Mouse (Mus musculus) neural tube, embryonic 11.5 days (tissue): ENCODE measurements around the gene Hras. TPM values are rescaled to one million over a fixed set of nuclear protein-coding genes. Genes with fewer than 3 reads are reported as not detected.

Experiments used
- ATAC-seq: fragments of 200-750 bp; cut with Nextera tagmentation; 2 replicates; pipeline ENCODE4 v1.8.0; 2017; ENCODE audit warnings: moderate number of reproducible peaks, mild to moderate bottlenecking, moderate TSS enrichment, moderate library complexity; ENCODE audit not compliant: insufficient read depth, low FRiP score, low TSS enrichment
- DNase-seq: peaks from one replicate; pipeline ENCODE4 v3.0.0-alpha.2; 2015; ENCODE audit warnings: low spot score
- H3K27ac ChIP-seq: fragments of 300-500 bp; sonication (generic); 2 replicates; pipeline ENCODE4 v1.5.1; 2014; ENCODE audit warnings: low read depth, mild to moderate bottlenecking, low read length
- H3K27me3 ChIP-seq: fragments of 300-500 bp; sonication (generic); 2 replicates; pipeline ENCODE4 v1.6.1; 2014; ENCODE audit warnings: mild to moderate bottlenecking, low read length, mixed read lengths; ENCODE audit not compliant: control insufficient read depth, insufficient read depth
- H3K36me3 ChIP-seq: fragments of 300-500 bp; sonication (generic); 2 replicates; pipeline ENCODE4 v1.6.1; 2014; ENCODE audit warnings: mild to moderate bottlenecking, low read length, moderate library complexity, mixed read lengths; ENCODE audit not compliant: control insufficient read depth, insufficient read depth
- H3K4me1 ChIP-seq: fragments of 300-500 bp; sonication (generic); 2 replicates; pipeline ENCODE4 v1.6.1; 2014; ENCODE audit warnings: low read length, mixed read lengths; ENCODE audit not compliant: control insufficient read depth, insufficient read depth
- H3K4me2 ChIP-seq: fragments of 300-500 bp; sonication (generic); 2 replicates; pipeline ENCODE4 v1.6.1; 2014; ENCODE audit warnings: low read depth, mild to moderate bottlenecking, moderate library complexity
- H3K4me3 ChIP-seq: fragments of 300-500 bp; sonication (generic); 2 replicates; pipeline ENCODE4 v1.5.1; 2014; ENCODE audit warnings: low read depth, low read length
- H3K9ac ChIP-seq: fragments of 300-500 bp; sonication (generic); 2 replicates; pipeline ENCODE4 v1.6.1; 2014; ENCODE audit warnings: mild to moderate bottlenecking, low read length
- H3K9me3 ChIP-seq: fragments of 300-500 bp; sonication (generic); 2 replicates; pipeline ENCODE4 v1.6.1; 2016; ENCODE audit warnings: low read length; ENCODE audit not compliant: control insufficient read depth
- WGBS: fragments of 180-500 bp; shearing (Covaris S2); extraction: QIAGEN DNeasy Blood & Tissue Kit; methylation state at CpG from one replicate; pipeline ENCODE4 v1.1.7; 2014; 5-methylcytosine and 5-hydroxymethylcytosine counted together
- polyA plus RNA-seq: library from polyadenylated mRNA; unstranded; fragments of >200 nt; fragmentation: Nextera tagmentation; extraction: Ambion mirVana; gene quantifications from 2 replicates; pipeline ENCODE4 v1.2.1, GENCODE M21; 2014

The Hras gene
- polyA plus RNA-seq, 1 experiment from 2014 or later = 122 TPM

GRCm38 (mm10) chr7:141209526-141209925 is 15.7 kb upstream of the Hras start:
- 64% methylated on average over 3 of the region's 3 CpGs for WGBS
- no peak for DNase-seq
- no peaks in the 10 kb centered on the region for H3K9me3 ChIP-seq
- no peak overlapping the region for H3K4me3 ChIP-seq
- H3K4me1 ChIP-seq = no peaks in the 10 kb centered on the region
- no peaks in the 10 kb centered on the region for H3K27me3 ChIP-seq
- H3K4me2 ChIP-seq = no peak overlapping the region
- H3K27ac ChIP-seq = no peak overlapping the region
- no peak overlapping the region for H3K9ac ChIP-seq
- ATAC-seq = no peak
- no peaks in the 10 kb centered on the region for H3K36me3 ChIP-seq

GRCm38 (mm10) chr7:141206182-141206937 is 12.6 kb upstream of the Hras start:
- Histone ChIP-seq H3K27me3 (no peaks in the 10 kb centered on the region), H3K4me3 (no peak overlapping the region), H3K9ac (no peak overlapping the region), H3K27ac (no peak overlapping the region), H3K9me3 (no peaks in the 10 kb centered on the region), H3K36me3 (no peaks in the 10 kb centered on the region), H3K4me2 (no peak overlapping the region), H3K4me1 (no peaks in the 10 kb centered on the region)
- ATAC-seq = no peak
- 91% methylated on average over 18 of the region's 18 CpGs for WGBS
- no peak for DNase-seq

GRCm38 (mm10) chr7:141205504-141205903 is 11.7 kb upstream of the Hras start:
- ATAC-seq (no peak), DNase-seq (no peak)
- H3K4me3 ChIP-seq = no peak overlapping the region
- no peaks in the 10 kb centered on the region for H3K4me1 ChIP-seq
- no peak overlapping the region for H3K9ac ChIP-seq
- 83% methylated on average over 5 of the region's 5 CpGs for WGBS
- no peak overlapping the region for H3K4me2 ChIP-seq
- H3K27ac ChIP-seq = no peak overlapping the region
- H3K36me3 ChIP-seq = no peaks in the 10 kb centered on the region
- no peaks in the 10 kb centered on the region for H3K9me3 ChIP-seq
- H3K27me3 ChIP-seq = no peaks in the 10 kb centered on the region

DNA sequence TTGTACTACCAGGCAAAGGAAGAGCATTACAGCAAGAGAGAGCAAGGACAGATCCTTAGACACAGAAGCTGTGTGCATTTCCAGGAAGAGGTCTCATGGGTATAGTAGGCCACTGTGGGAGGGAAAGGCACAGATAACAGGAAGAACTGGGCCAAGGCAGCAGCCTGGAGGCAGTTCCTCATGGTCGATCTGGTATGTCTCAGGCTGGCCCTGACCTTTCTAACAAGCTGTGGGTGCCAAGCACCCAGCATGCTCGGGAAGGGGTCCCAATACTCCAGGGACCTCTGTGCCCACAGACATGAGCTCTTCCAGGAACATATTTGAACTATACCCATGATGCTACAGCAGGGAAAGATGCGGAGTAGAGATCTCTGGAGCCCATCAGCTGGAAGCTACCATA is 10.7 kb upstream of the Hras start:
- no peak overlapping the region for H3K27ac ChIP-seq
- ATAC-seq (no peak), DNase-seq (no peak)
- 79% methylated on average over 3 of the region's 3 CpGs for WGBS
- H3K36me3 ChIP-seq = no peaks in the 10 kb centered on the region
- no peaks in the 10 kb centered on the region for H3K27me3 ChIP-seq
- no peaks in the 10 kb centered on the region for H3K4me1 ChIP-seq
- no peak overlapping the region for H3K9ac ChIP-seq
- no peak overlapping the region for H3K4me3 ChIP-seq
- H3K9me3 ChIP-seq = no peaks in the 10 kb centered on the region
- H3K4me2 ChIP-seq = no peak overlapping the region

GRCm38 (mm10) chr7:141198121-141198520 is 4.3 kb upstream of the Hras start:
- Histone ChIP-seq H3K9me3 (no peaks in the 10 kb centered on the region), H3K36me3 (no peaks in the 10 kb centered on the region), H3K4me2 (no peak overlapping the region), H3K27me3 (no peaks in the 10 kb centered on the region), H3K4me3 (no peak overlapping the region), H3K27ac (no peak overlapping the region), H3K4me1 (peaks cover 5% of the 10 kb centered on the region), H3K9ac (no peak overlapping the region)
- 98% methylated on average over 4 of the region's 4 CpGs for WGBS
- DNase-seq = no peak
- no peak for ATAC-seq

- Histone ChIP-seq H3K27ac (no peak overlapping the region), H3K4me1 (peaks cover 12% of the 10 kb centered on the region), H3K36me3 (no peaks in the 10 kb centered on the region; the same call in 1 of the 2 replicates), H3K9me3 (no peaks in the 10 kb centered on the region), H3K4me2 (no peak overlapping the region), H3K9ac (no peak overlapping the region), H3K27me3 (no peaks in the 10 kb centered on the region), H3K4me3 (no peak overlapping the region)
- DNase-seq (no peak), ATAC-seq (no peak)
- 87% methylated on average over 8 of the region's 8 CpGs for WGBS
Observed at GRCm38 (mm10) chr7:141196619-141197282, 2.9 kb upstream of the Hras start.

DNA sequence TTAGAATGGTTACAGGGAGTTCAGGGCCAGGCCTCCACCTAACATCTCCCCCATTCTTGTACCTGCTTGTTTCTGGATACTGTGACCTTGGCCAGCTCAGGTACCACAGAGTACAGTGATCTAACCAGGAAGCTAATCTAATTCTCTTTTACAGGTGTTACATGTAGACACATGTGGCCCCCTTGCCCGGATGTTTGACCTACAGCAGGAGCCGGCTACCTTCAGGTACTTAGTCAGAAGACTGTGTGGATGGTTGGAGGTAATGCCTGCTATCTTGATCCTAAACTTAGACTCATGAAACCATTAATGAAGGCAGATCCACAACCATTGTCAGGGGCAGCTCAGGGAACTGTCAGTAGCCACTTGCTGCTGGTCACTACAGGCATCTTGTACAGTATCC is 1.9 kb upstream of the Hras start:
- peak overlapping the region; percentile 57; the same call in 1 of the 2 replicates for H3K9ac ChIP-seq
- no peak overlapping the region for H3K4me2 ChIP-seq
- WGBS = 98% methylated on average over 2 of the region's 2 CpGs
- H3K4me3 ChIP-seq = no peak overlapping the region
- DNase-seq (no peak), ATAC-seq (no peak)
- H3K27ac ChIP-seq = no peak overlapping the region
- peaks cover 12% of the 10 kb centered on the region for H3K4me1 ChIP-seq
- no peaks in the 10 kb centered on the region for H3K27me3 ChIP-seq
- H3K36me3 ChIP-seq = peaks cover 1% of the 10 kb centered on the region; the same call in 1 of the 2 replicates
- no peaks in the 10 kb centered on the region for H3K9me3 ChIP-seq

- Histone ChIP-seq H3K9ac (peak overlapping the region; percentile 57), H3K36me3 (peaks cover 5% of the 10 kb centered on the region; the same call in 1 of the 2 replicates), H3K4me3 (peak overlapping the region; percentile 94), H3K27me3 (no peaks in the 10 kb centered on the region), H3K9me3 (no peaks in the 10 kb centered on the region), H3K27ac (0 out of 2 replicates have a peak overlapping the region, but pooled peaks have one; percentile 56), H3K4me1 (peaks cover 12% of the 10 kb centered on the region), H3K4me2 (peak overlapping the region; percentile 98)
- ATAC-seq (peak; percentile 53; the same call in 1 of the 2 replicates), DNase-seq (peak; percentile 95)
- under 1% methylated on average over 28 of the region's 28 CpGs for WGBS
Observed at GRCm38 (mm10) chr7:141194830-141195229, 1.0 kb upstream of the Hras start.
